Mouse (Mus musculus) right cerebral cortex, postnatal 4 days (tissue): ENCODE results near the gene Arhgap28.

ENCODE experiments used
- DNase-seq: peaks from one replicate; pipeline ENCODE4 v3.0.0-alpha.2; 2022

Gene Arhgap28

DNA sequence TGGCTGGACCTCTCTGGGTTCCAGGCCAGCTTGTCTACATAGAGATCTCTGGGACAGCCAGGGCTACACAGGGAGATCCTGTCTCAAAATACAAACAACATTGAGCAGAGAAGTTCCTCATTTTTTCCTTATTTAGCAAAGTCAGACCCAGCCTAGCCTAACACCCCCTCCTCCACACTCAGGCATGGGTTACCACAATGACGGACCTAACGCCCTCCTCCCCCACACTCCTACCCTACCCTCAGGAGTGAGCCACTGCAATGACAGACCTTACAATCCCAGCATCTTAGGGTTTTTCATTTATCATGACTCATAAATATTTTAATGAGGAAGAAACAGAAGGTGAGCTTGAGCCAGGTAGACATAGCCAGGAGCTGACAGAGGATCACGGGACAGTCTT lies 73.0 kb downstream of the Arhgap28 start:
- DNase-seq: no peak

DNA sequence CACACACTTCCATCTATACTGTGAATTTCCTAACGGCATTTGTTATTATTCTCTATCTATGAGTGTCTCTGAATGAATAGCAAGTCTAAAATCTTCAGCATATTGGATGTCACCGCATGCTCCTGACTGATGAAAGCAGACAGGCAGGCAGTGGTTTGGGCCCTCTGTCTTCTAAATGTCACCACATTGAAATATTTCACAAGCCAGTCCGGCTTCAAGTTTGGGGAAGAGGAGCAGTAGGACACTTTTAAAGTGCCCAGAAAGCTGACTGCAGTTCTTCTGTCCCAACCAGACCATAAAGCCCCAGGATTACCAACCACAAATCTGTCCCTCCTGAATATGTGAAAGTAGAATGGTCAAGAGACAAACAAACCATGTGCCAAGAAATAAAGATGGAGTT lies 73.5 kb downstream of the Arhgap28 start:
- no peak for DNase-seq

DNA sequence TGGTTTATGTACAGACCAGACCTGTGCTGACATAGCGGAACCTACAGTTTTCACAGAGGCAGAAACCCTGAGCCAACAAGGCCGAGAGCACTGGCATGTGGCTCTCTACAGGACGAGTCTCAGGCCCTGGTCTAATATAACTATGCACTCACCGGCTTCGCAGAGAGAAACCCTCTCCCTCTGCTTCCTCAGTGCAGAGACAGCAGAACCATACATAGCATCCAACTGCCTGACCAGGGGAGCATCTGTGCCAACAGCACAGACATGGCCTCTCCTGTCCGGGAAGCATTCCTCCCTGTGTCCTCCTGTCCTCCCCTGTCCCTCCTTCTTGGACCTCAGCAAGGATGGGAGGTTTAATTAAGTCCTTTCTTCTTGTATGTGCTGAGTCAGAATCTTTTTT lies 75.6 kb downstream of the Arhgap28 start:
- DNase-seq: no peak

DNA sequence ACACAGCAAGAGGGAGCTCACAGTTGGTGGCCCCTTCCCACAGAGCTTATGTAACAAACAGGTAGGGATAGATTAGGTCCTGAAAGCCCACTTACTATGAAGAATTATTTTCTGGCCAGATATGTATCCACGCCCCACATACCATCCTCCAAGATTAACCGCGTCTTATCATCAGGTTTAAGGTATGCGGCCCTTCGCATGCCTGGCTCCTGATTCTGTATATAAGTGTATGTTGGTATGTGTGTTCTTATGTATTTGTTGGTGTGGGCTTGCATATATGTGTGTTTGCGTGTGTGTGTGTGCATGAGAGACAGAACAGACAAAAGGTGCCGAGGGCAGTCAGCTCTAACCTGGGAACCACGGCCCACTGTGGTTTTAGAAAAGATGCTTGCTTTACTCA lies 76.1 kb downstream of the Arhgap28 start:
- DNase-seq: no peak

DNA sequence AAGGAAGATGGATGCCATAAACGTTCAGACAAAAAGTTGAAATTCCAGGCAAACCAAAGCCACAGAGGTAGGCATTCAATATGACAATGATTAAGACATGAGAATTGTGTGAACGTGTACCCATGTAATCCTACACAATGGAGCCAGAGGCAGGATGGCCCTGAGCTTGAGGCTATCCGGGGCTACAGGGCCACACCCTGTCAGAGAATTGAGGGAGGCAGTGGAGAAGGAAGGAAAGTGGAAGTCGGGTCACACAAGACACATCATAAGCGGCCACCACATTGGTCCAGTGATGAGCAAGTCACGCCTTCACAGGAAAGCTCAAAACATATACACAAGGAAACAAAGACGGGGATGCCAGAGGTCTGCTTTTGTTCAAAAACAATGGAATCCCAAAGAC lies 84.0 kb downstream of the Arhgap28 start:
- no peak for DNase-seq

DNA sequence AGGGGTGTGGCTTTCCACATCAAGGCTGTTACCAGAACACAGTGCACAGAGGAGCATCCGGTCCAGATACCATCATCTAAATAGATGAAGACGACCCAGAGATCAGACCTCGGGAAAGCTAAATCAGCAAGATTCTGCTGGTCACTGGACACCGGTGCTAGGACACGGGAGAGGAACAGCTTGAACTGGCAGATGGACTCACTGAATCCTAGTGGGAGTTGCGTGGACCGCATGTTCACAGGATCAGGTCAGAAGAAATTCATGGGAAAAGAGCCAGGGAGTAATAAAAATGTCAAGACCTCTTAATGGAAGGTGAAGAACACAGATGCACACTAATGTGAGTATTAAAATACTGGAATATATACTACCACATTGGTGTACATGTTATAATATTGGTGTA lies 85.7 kb downstream of the Arhgap28 start:
- no peak for DNase-seq

DNA sequence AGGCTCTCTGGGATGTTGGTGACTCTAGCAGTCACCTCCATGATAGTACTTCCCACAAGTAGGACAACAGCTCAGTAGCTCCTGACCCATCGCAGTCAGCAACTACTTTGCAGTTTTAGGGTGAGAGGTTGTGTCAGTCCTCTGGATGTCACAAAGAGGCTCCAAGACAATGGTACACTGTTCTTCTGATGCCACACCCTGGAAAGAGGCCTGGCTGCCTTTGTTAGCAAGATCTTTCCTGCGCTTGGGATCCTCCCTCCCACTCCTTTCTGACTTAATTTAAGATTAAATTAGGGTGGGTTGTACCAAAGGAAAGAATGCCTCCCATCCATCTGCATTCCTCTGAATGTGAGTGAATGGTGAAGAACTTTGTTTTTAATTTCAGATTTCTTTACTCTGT lies 87.0 kb downstream of the Arhgap28 start:
- DNase-seq: no peak

DNA sequence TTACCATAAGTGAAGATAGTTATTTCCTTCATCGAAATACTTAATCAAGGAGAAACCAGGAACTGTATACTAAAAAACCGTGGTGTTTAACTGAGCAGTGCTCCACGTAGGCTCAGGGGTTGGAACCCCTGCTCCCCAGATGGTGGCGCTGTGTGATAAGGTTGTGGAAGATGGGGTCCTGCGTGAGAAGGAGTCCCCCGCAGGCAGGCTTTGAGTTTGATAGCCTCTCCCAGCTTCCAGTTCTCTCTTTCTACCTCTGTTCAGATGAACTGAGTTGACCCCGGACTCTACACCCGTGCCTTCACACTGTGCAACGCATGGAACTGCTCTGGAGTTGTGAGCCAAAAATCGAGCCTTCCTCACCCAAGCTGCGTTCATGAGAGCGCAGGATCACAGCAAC lies 91.3 kb downstream of the Arhgap28 start:
- DNase-seq: peak; percentile 70

DNA sequence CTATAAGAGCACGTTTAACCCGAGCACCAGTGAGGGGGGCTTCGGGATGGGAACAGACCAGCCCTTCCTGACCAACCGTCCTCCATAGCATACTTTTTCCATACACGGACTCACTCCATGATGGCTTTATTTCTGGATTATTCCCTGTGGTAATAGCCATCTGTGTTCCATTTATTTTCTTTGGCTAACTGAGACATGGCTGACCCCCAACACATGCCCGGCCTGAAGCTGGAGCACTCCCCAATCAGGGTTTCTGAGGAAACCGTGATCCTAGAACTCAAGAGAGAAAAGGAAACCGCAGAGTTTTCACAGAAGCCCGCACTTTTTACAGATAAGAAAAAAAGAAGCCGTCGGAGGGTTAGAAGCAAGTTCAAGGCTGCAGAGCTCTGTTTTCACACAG lies 91.9 kb downstream of the Arhgap28 start:
- no peak for DNase-seq

DNA sequence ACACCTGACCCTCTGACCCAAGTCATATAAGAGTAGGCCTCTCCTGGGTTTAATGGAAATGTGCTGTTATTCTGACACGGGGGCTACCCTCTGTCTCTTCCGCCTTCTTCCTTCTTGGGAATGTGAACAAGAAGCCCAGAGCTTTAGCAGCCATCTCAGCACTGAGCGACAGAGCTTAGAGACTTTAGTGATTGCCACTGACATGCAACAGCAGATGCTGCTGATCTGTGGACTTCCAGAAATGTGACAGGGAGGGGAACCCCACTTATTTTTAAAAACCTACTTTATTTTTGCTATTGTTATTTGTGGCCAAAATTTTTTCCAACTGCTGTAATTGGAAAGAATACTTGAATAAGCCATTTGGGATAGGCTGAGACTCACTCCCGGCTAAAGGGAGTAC lies 95.4 kb downstream of the Arhgap28 start:
- no peak for DNase-seq

DNA sequence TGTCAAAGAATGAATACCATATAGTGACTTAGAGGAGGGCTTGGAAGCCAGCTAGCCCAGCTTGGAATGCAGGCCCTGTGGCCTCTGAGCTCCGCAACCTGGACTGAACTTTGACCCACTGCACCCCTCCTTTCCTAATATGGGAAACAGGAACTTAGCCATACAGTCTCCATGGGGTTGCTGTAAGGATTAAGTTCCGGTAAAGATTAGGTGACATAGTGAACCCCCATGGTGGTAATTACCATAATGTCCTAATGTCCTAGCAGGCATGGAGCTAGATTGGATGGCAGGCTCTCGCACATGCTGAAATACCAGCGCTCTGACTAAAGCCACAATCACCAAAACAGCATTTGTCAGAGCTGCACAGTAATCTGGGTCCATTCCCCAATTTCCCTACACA lies 95.8 kb downstream of the Arhgap28 start:
- DNase-seq: no peak

DNA sequence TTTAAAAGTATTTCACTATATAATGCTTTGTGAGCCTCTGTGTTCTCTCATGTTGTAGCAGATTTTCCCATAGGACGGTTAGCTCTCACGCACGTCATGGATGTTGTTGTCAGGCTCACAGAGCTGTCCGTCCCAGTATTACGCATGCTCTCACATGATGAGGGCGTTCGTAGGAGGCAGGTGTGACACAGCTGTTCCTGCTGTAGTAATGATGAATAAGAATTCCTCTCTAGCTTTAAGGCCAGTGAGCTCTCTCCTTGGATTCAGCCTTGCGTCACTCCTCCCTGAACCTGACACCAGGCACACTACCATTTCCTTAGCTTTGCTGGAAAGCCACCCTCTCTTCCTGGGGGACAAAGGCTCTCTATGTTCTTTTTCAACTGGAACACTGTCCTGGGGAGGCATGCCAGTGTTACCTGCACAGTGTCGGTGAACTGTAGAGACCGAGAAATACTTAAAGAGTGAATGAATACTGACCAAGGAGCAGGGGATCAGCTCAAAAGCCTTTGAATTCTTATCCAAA lies 96.3 kb downstream of the Arhgap28 start:
- no peak for DNase-seq

DNA sequence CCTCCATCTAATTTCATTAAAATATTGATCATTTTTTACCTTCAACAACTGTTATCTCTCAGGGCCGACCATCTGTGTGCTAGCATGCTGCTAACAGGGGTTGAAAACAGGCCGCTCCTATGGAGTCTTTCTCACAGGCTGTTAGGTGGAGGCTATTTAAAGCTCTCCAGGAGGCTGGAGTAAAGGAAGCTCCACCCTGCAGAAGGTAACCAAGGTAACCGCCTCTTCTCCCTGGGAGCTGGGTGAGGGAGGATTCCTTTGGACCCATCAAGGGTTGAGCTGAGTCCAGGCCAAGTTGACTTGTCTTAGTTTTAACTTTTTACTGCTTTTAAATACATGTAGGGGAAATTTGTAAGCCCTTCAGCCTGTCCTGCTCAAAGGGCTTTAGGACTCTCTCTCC lies 97.7 kb downstream of the Arhgap28 start:
- DNase-seq: no peak

DNA sequence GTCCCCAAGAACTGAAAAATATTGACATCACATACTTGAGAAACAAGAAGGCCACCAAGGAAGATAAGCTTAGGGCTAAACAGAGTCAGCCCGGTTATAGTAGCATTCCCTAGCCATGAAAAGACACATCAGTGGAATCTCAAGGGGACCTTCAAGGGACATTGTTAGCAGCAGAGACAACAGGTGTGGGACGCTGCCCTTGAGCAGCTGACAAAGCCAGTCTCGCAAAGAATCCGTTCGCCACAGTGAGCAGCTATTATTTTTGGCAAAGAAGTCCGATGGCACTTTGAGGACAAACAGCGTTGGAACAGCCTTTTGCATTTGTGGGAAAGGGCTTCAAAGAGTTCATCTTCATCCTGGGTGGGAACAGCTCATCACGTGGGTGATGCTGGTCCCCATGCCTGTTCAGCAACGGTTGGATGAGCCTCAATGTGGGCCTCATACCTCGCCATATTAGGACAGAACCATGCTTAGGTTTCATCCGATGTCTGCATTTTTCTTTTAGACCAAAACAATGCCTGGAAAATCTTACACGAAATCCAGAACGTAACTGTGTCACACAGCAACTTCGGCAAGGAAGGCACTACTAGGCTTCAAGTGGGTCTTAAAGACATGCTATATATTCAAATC lies 99.5 kb downstream of the Arhgap28 start:
- no peak for DNase-seq

DNA sequence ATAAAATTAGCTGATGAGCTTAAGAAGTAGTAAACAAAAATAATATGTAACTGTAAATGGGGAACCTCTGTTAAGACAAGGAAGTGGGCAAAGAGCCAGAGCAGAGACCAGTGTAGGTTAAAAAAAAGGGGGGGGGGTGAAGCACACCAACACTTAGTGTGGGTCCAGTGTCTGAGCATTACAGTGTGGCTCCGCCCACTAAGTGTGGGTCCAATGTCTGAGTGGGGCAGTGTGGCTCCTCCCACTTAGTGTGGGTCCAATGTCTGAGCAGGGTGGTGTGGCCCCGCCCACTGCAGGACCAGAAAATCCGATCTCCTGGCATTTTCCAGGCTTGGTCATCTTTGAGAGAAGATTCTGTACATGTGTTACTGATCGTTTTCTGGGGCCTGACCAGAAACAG lies 101.1 kb downstream of the Arhgap28 start:
- DNase-seq: no peak

DNA sequence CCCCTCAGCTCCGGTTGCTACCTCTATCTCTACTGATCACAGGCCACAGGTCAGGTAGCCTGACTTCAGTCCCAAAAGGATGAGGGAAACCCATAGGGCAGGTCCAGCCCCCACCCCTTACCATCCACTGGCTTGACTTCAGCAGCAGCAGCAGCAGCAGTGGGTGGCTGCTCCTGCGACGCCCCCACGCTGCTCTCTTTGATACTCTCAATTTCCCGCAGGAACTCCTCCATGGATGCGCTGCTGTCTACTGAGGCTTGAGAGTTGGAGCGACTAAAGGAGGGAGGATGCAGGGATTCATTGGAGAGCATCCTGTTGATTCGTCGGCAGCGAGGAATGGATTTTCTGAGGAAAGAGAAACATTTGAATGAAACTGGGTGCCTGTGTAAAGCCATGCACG lies 102.8 kb downstream of the Arhgap28 start:
- DNase-seq: no peak

DNA sequence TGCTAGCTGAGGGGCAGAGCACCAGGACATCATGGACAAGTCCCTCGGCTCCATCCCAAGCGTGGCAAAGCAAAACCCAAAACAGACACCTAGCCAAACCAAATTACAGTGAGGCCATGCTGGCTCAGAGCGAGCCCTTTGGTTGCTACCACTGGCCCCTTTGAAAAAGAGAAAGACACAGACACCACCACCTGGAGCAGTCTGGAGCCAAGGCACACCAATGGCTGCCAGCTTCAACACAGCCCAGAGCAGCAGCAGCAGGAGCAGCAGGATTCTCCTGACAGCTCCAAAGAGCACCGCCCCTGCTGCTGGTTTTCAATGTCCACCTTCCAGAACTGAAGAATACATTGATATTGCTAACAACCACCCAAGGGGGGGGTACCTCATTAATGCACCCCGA lies 104.5 kb downstream of the Arhgap28 start:
- DNase-seq: no peak

DNA sequence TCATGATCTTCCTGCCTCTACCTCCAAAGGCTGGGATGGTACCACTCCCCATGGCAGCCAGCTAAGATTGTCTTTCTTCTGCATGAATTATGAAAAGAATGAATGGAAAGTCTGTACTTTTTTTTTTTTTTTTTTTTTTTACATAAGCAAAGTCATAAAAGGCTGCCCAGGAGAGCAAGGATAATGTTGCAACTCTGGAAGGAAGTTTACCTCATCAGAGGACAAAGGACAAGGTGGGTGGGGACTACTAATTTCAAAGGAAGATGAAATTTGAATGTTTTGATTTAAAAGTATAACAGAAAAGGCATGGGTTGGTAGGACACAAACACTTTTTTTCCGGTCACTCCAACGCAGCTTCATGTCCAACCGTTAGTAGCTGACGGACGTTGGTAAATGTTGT lies 107.5 kb downstream of the Arhgap28 start:
- no peak for DNase-seq

DNA sequence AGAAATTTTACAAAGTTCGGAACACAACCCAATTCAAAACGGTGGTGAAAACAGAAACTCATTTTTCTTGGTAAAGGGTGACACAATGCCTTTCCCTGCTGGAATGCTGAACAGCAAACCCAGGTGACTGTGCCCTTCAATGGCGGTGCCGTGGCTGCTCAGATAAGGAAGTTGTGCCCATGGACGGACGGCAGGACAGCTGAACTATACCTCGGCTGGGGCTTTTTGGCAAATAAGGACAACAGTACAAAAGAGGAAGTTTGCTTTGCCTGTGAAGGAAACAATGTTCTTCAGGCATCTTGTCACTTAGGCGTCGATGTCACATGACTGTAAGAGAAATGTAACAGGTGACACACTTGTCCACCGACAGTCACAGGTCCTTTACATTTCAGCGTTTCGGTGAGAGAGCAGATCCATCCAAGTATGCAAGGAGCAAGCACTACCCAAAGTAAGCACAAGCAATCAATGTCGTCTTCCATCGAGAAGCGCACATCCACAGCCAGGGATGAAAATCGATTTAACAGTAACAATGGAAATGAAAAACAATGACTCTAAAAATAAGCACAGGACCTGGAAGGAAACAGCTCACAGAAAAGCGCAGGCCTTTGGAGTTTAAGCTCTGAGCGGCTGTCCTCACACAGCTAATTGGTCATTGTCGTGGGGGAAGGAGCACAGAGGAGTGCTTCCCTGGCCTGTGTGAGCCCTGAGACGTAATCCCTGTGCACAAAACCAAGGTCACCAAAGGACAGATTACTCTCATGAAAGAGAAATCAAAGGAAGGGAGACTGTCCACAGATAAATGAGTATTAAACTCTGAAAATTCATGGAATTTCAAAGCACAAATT lies 114.2 kb downstream of the Arhgap28 start:
- DNase-seq: no peak

DNA sequence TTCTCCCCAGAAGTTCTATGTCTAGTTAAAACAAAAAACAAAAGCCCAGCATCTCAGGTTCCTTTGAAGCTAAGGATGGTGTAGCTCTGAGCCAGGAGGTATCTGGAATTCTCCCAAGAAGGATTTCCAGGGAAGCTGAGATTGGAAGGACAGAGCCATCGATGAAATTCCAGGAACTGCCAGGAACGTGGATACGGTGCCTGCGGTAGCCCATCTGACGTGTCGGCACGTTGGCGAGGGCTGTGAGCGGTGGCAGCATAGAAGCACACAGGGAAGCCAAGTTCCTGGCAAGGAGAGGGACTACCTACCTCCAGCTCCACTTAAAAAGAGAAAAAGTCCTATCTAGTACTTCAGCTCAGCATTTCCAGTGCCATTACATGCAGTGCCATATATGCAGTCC lies 115.8 kb downstream of the Arhgap28 start:
- DNase-seq: no peak

DNA sequence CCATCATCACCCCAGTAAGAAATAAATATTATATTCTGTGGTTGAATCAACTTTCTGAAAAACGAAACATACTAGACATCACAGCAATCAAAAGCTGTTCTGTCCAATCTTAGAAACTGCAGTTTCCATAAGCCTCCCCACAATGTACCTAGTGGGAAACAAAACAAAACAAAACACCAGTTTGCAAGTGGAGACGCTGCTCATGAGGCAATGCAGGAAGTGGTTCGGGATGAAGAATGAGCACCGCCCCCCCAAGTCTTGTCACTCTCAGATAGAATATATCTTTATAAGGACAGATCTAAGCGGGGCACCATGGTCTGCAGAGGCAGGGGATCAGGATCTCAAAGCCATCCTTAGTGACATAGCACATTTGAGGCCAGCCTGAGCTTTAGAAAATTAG lies 117.6 kb downstream of the Arhgap28 start:
- no peak for DNase-seq

DNA sequence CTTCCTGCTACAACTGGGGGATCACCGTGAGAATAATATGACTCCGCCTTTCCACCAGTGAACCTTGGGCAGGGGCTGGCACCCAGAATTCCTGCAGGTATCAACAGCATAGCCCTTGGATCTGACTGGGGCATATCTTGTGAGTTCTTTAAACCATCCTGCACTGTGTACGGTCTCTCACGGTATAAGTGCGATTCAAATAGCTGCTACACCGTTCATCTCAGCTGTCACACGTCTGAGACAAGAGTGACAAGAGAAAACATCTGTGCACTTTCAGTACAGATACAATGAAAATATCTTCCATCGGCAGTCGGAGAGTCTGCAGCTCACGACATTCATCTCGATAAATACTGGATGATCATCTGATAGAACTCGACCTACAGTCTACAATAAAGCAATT lies 126.3 kb downstream of the Arhgap28 start:
- no peak for DNase-seq

DNA sequence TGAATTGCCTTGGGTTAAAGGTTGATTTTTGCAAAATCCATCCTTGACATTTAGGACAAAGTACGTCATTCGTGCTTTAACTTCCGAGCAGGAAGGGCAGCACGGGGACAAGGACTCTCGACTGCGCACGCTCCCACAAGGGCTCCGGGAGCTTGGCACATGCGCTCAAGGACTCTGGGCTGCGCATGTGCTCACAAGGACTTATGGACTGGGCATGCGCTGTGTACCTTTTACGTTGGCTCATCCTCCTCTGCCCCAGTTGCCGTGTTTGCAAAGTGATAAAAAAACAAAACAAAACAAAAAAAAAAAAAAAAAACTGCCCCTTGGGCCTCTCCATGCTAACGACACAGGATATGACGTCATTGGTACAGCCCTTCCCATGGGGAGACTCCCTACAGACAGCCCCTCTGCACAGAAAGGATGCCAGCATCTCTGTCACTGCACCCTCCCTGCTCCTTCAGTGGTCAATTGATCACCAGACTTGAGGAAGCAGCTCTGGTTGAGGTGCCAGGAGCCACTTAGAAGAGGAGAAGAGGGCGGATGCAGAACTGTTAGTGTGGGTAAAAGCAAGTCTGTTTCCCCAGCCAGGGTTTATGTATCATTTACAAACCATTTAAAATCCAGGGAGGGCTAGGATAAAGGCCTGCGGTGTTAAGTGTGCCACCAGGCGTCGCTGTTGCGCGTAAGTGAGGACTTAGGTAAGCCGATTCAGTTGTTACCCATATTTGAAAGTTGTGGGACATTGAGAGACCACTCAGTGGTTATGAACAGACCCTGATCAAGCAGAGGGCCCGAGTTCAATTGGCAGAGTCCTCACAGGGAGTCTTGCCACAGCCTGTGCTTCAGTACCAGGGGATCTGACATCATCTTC lies 134.0 kb downstream of the Arhgap28 start:
- DNase-seq: peak; percentile 97
